Mouse (Mus musculus): ENCODE data around the gene 1700003E16Rik. TPM values are rescaled to one million over a fixed set of nuclear protein-coding genes. Genes with fewer than 3 reads are reported as not detected.

The 1700003E16Rik gene
- polyA plus RNA-seq, 1 experiment from 2014 or later: 6.3 TPM

- Histone ChIP-seq H3K9me3 (ENCODE audit: control insufficient read depth, low read length) (no peaks in the 10 kb centered on the region), H3K9ac (ENCODE audit: low read depth, low read length) (no peak overlapping the region), H3K36me3 (ENCODE audit: control insufficient read depth, insufficient read depth, low read length) (peaks cover 25% of the 10 kb centered on the region), H3K27ac (replicated peaks; ENCODE audit: low read depth, low read length) (no peak overlapping the region), H3K4me1 (ENCODE audit: control insufficient read depth, insufficient read depth, low read length) (no peaks in the 10 kb centered on the region), H3K27me3 (replicated peaks; ENCODE audit: control insufficient read depth, insufficient read depth, low read length) (no peaks in the 10 kb centered on the region), H3K4me2 (ENCODE audit: low read depth, low read length) (no peak overlapping the region), H3K4me3 (ENCODE audit: low read depth, low read length) (no peak overlapping the region)
- DNase-seq (ENCODE audit: low spot score): no peak
- no peak for ATAC-seq (ENCODE audit: low read depth)
- WGBS: 86% methylated on average over 4 of the region's 4 CpGs
Observed at GRCm38 (mm10) chr6:83203320-83203719, 47.1 kb downstream of the 1700003E16Rik start.

- no peaks in the 10 kb centered on the region for H3K27me3 ChIP-seq (replicated peaks; ENCODE audit: control insufficient read depth, insufficient read depth, low read length)
- 90% methylated on average over 3 of the region's 3 CpGs for WGBS
- DNase-seq (ENCODE audit: low spot score) (no peak), ATAC-seq (ENCODE audit: low read depth) (no peak)
- H3K9ac ChIP-seq (ENCODE audit: low read depth, low read length): no peak overlapping the region
- no peaks in the 10 kb centered on the region for H3K4me1 ChIP-seq (ENCODE audit: control insufficient read depth, insufficient read depth, low read length)
- H3K4me2 ChIP-seq (ENCODE audit: low read depth, low read length): no peak overlapping the region
- no peak overlapping the region for H3K27ac ChIP-seq (replicated peaks; ENCODE audit: low read depth, low read length)
- H3K4me3 ChIP-seq (ENCODE audit: low read depth, low read length): no peak overlapping the region
- no peaks in the 10 kb centered on the region for H3K9me3 ChIP-seq (ENCODE audit: control insufficient read depth, low read length)
- H3K36me3 ChIP-seq (ENCODE audit: control insufficient read depth, insufficient read depth, low read length): peaks cover 3% of the 10 kb centered on the region; the same call in 1 of the 2 replicates
Observed at GRCm38 (mm10) chr6:83205851-83206250, 49.6 kb downstream of the 1700003E16Rik start.

GRCm38 (mm10) chr6:83206321-83206720, 50.1 kb downstream of the 1700003E16Rik start:
- H3K4me3 ChIP-seq (ENCODE audit: low read depth, low read length): no peak overlapping the region
- H3K4me1 ChIP-seq (ENCODE audit: control insufficient read depth, insufficient read depth, low read length): no peaks in the 10 kb centered on the region
- ATAC-seq (ENCODE audit: low read depth) (no peak), DNase-seq (ENCODE audit: low spot score) (no peak)
- no peaks in the 10 kb centered on the region for H3K9me3 ChIP-seq (ENCODE audit: control insufficient read depth, low read length)
- 76% methylated on average over 11 of the region's 11 CpGs for WGBS
- H3K4me2 ChIP-seq (ENCODE audit: low read depth, low read length): no peak overlapping the region
- no peak overlapping the region for H3K27ac ChIP-seq (replicated peaks; ENCODE audit: low read depth, low read length)
- H3K27me3 ChIP-seq (replicated peaks; ENCODE audit: control insufficient read depth, insufficient read depth, low read length): no peaks in the 10 kb centered on the region
- H3K36me3 ChIP-seq (ENCODE audit: control insufficient read depth, insufficient read depth, low read length): no peaks in the 10 kb centered on the region
- H3K9ac ChIP-seq (ENCODE audit: low read depth, low read length): no peak overlapping the region

- Histone ChIP-seq H3K9me3 (ENCODE audit: control insufficient read depth, low read length) (no peaks in the 10 kb centered on the region), H3K4me2 (ENCODE audit: low read depth, low read length) (no peak overlapping the region)
Observed at GRCm38 (mm10) chr6:83207361-83208049, 51.3 kb downstream of the 1700003E16Rik start.

GRCm38 (mm10) chr6:83208050-83208400, 51.8 kb downstream of the 1700003E16Rik start:
- DNase-seq (ENCODE audit: low spot score) (no peak), ATAC-seq (ENCODE audit: low read depth) (no peak)
- Histone ChIP-seq H3K9ac (ENCODE audit: low read depth, low read length) (no peak overlapping the region), H3K27ac (replicated peaks; ENCODE audit: low read depth, low read length) (no peak overlapping the region), H3K4me1 (ENCODE audit: control insufficient read depth, insufficient read depth, low read length) (0 out of 2 replicates have a peak, but pooled peaks cover 6% of the 10 kb centered on the region), H3K36me3 (ENCODE audit: control insufficient read depth, insufficient read depth, low read length) (no peaks in the 10 kb centered on the region), H3K4me3 (ENCODE audit: low read depth, low read length) (no peak overlapping the region), H3K27me3 (replicated peaks; ENCODE audit: control insufficient read depth, insufficient read depth, low read length) (no peaks in the 10 kb centered on the region), H3K9me3 (ENCODE audit: control insufficient read depth, low read length) (no peaks in the 10 kb centered on the region), H3K4me2 (ENCODE audit: low read depth, low read length) (no peak overlapping the region)
- 69% methylated on average over 2 of the region's 2 CpGs for WGBS

More at GRCm38 (mm10) chr6:83207361-83208049, 51.3 kb downstream of the 1700003E16Rik start:
- no peak overlapping the region for H3K9ac ChIP-seq (ENCODE audit: low read depth, low read length)
- no peak overlapping the region for H3K4me3 ChIP-seq (ENCODE audit: low read depth, low read length)
- H3K36me3 ChIP-seq (ENCODE audit: control insufficient read depth, insufficient read depth, low read length): no peaks in the 10 kb centered on the region
- no peak for ATAC-seq (ENCODE audit: low read depth)
- WGBS: 67% methylated on average over 9 of the region's 9 CpGs
- H3K27ac ChIP-seq (replicated peaks; ENCODE audit: low read depth, low read length): no peak overlapping the region
- no peak for DNase-seq (ENCODE audit: low spot score)
- 0 out of 2 replicates have a peak, but pooled peaks cover 6% of the 10 kb centered on the region for H3K4me1 ChIP-seq (ENCODE audit: control insufficient read depth, insufficient read depth, low read length)
- H3K27me3 ChIP-seq (replicated peaks; ENCODE audit: control insufficient read depth, insufficient read depth, low read length): no peaks in the 10 kb centered on the region

GRCm38 (mm10) chr6:83210495-83210894, 54.3 kb downstream of the 1700003E16Rik start:
- H3K4me2 ChIP-seq (ENCODE audit: low read depth, low read length): no peak overlapping the region
- H3K36me3 ChIP-seq (ENCODE audit: control insufficient read depth, insufficient read depth, low read length): no peaks in the 10 kb centered on the region
- no peaks in the 10 kb centered on the region for H3K27me3 ChIP-seq (replicated peaks; ENCODE audit: control insufficient read depth, insufficient read depth, low read length)
- no peak overlapping the region for H3K27ac ChIP-seq (replicated peaks; ENCODE audit: low read depth, low read length)
- 0 out of 2 replicates have a peak, but pooled peaks cover 6% of the 10 kb centered on the region for H3K4me1 ChIP-seq (ENCODE audit: control insufficient read depth, insufficient read depth, low read length)
- DNase-seq (ENCODE audit: low spot score) (peak; percentile 65), ATAC-seq (ENCODE audit: low read depth) (peak; percentile 30)
- WGBS: 24% methylated on average over 2 of the region's 2 CpGs
- no peak overlapping the region for H3K9ac ChIP-seq (ENCODE audit: low read depth, low read length)
- no peak overlapping the region for H3K4me3 ChIP-seq (ENCODE audit: low read depth, low read length)
- no peaks in the 10 kb centered on the region for H3K9me3 ChIP-seq (ENCODE audit: control insufficient read depth, low read length)

- no peak overlapping the region for H3K4me3 ChIP-seq (ENCODE audit: low read depth, low read length)
- H3K27ac ChIP-seq (replicated peaks; ENCODE audit: low read depth, low read length): no peak overlapping the region
- H3K4me1 ChIP-seq (ENCODE audit: control insufficient read depth, insufficient read depth, low read length): 0 out of 2 replicates have a peak, but pooled peaks cover 6% of the 10 kb centered on the region
- no peaks in the 10 kb centered on the region for H3K36me3 ChIP-seq (ENCODE audit: control insufficient read depth, insufficient read depth, low read length)
- no peak overlapping the region for H3K9ac ChIP-seq (ENCODE audit: low read depth, low read length)
- no peaks in the 10 kb centered on the region for H3K27me3 ChIP-seq (replicated peaks; ENCODE audit: control insufficient read depth, insufficient read depth, low read length)
- WGBS: 24% methylated on average over 5 of the region's 5 CpGs
- no peak overlapping the region for H3K4me2 ChIP-seq (ENCODE audit: low read depth, low read length)
- peak; percentile 33 for DNase-seq (ENCODE audit: low spot score)
- no peaks in the 10 kb centered on the region for H3K9me3 ChIP-seq (ENCODE audit: control insufficient read depth, low read length)
- peak; percentile 31; the same call in 1 of the 2 replicates for ATAC-seq (ENCODE audit: low read depth)
Observed at GRCm38 (mm10) chr6:83211526-83211925, 55.3 kb downstream of the 1700003E16Rik start.

Data from embryonic facial prominence, embryonic 14.5 days (tissue).